Mouse (Mus musculus): ENCODE results near the gene Olfr303. TPM values are rescaled to one million over a fixed set of nuclear protein-coding genes. Genes with fewer than 3 reads are reported as not detected.
"Not testable (repeated sequence)": the region's sequence is repeated elsewhere in the genome, so short reads cannot be mapped to it uniquely, and the experiment has no call there.

Gene Olfr303
- not detected in 2 replicates for polyA plus RNA-seq (2012; rRNA removed)

DNA sequence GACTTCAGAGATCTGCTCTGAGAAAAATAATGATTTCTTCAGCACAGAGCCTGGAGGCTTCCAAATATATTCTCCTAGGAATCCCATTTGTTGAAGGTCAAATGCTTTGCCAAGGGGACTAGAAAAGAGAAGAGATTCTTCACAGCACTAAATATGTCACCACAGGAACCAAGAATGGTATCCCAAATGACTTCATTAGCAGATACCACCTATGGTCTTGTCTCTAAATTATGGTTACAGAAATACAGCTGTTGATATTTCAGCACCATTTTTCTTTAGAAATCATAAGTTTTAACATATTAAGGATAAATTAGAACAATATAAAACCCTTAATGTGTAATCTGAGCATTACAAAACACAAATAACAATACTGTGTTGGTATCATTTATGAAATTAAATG is at the start of gene Olfr303:
TSS of gene Olfr303 (minus strand) at position 101 of the 400 bp plus-strand sequence.
- Histone ChIP-seq H3K4me3 (ENCODE audit: insufficient read depth, low read length) (no peak within 1 kb of the TSS), H3K4me1 (ENCODE audit: control insufficient read depth, insufficient read depth, low read length) (no peaks in the 10 kb centered on the region), H3K27ac (ENCODE audit: insufficient read depth, low read length) (no peak within 1 kb of the TSS)
- TF ChIP-seq POLR2A (IDR thresholded peaks at IDR 0.05; ENCODE audit: extremely low read depth, insufficient read depth, low read length) (no peak), CTCF (IDR thresholded peaks at IDR 0.05; ENCODE audit: extremely low read depth, insufficient read depth, low read length) (no peak)

DNA sequence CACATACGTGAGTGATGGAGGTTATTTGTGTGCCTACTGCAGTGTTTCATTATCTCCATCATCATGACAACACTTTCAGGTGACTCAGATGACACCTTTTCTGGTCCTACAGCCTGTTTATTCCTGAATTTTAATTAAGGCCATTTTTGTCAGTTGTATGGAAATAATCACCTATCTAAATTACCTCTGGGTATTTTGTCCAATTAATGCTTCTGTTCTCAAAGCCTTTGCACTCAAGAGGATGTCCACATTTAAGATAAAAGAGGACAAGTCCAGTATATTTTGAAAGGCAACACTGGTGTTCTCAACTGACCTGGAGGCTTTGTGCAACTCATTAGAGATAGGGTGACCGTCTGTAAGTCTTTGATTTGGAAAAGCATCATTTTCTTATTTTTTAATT is 6.0 kb upstream of the Olfr303 start, which contains the start of gene Olfr301:
TSS of gene Olfr301 (plus strand) at position 301 of the 400 bp plus-strand sequence.
- TF ChIP-seq POLR2A (IDR thresholded peaks at IDR 0.05; ENCODE audit: extremely low read depth, insufficient read depth, low read length) (no peak), CTCF (IDR thresholded peaks at IDR 0.05; ENCODE audit: extremely low read depth, insufficient read depth, low read length) (no peak)
- no peaks in the 10 kb centered on the region for H3K4me1 ChIP-seq (ENCODE audit: control insufficient read depth, insufficient read depth, low read length)
- no peak within 1 kb of the TSS for H3K4me3 ChIP-seq (ENCODE audit: insufficient read depth, low read length)
- H3K27ac ChIP-seq (ENCODE audit: insufficient read depth, low read length): no peak within 1 kb of the TSS

DNA sequence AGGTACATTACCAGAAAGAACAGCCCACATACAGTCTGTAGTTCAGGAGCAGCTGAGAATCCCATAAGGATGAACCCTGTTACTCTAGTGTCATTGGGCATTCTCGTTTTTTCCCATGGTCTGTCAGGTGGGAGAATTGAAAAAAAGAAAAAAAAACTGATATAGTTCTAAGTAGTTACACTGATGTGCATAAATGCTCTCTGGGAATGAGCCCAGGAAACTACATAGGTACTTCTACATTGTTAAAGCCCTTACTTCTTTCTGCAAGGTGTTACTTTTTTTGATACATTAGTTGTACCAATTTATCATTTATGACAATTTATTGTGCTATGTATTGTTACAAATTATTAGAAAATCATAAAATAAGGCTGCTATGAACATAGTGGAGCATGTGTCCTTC is 11.0 kb downstream of the Olfr303 start, which contains the start of gene Olfr304:
TSS of gene Olfr304 (minus strand) at position 101 of the 400 bp plus-strand sequence.
- TF ChIP-seq POLR2A (IDR thresholded peaks at IDR 0.05; ENCODE audit: extremely low read depth, insufficient read depth, low read length) (no peak), CTCF (IDR thresholded peaks at IDR 0.05; ENCODE audit: extremely low read depth, insufficient read depth, low read length) (no peak)
- no peaks in the 10 kb centered on the region for H3K4me1 ChIP-seq (ENCODE audit: control insufficient read depth, insufficient read depth, low read length)
- H3K27ac ChIP-seq (ENCODE audit: insufficient read depth, low read length): no peak within 1 kb of the TSS
- H3K4me3 ChIP-seq (ENCODE audit: insufficient read depth, low read length): no peak within 1 kb of the TSS

DNA sequence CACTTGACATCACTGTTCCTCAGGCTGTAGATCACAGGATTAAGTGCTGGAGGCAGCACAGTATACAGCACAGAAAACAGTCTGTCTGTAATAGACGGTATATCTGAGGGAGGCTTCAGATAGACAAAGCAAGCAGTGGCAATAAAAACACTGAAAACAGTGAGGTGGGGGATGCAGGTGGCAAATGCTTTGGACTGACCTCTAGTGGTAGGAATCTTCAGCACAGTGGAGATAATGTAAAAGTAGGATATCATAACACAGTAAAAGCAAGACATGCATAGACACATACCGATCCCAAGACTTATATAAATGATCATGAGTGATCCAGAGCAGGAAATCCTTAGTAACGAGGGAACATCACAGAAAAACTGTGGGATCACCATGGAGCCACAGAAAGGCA is 11.8 kb downstream of the Olfr303 start:
- Histone ChIP-seq H3K27ac (ENCODE audit: insufficient read depth, low read length) (no peak overlapping the region), H3K4me1 (ENCODE audit: control insufficient read depth, insufficient read depth, low read length) (no peaks in the 10 kb centered on the region), H3K4me3 (ENCODE audit: insufficient read depth, low read length) (no peak overlapping the region)
- no peak for TF ChIP-seq CTCF (IDR thresholded peaks at IDR 0.05; ENCODE audit: extremely low read depth, insufficient read depth, low read length)
- no peak for TF ChIP-seq POLR2A (IDR thresholded peaks at IDR 0.05; ENCODE audit: extremely low read depth, insufficient read depth, low read length)

DNA sequence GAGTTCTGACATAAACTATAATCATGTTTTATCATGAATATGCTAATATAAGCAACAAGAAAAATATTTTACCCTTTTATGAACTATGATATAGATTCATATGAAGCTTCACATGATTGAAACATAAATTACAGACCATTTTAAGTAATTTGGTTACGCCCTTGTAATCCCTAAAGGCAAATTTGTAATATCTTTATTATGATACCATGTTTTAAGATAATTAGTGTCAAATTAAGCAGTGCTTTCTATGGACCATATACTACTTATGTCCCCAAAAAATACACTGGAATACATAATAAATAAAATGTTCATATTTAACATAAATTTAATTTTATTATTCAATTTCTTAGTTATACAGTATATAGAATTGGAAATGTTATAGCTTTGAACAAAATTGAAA is 30.8 kb downstream of the Olfr303 start, which contains the start of gene Olfr305:
TSS of gene Olfr305 (minus strand) at position 101 of the 400 bp plus-strand sequence.
- H3K4me1 ChIP-seq (ENCODE audit: control insufficient read depth, insufficient read depth, low read length): no peaks in the 10 kb centered on the region
- no peak within 1 kb of the TSS for H3K4me3 ChIP-seq (ENCODE audit: insufficient read depth, low read length)
- no peak within 1 kb of the TSS for H3K27ac ChIP-seq (ENCODE audit: insufficient read depth, low read length)
- no peak for TF ChIP-seq CTCF (IDR thresholded peaks at IDR 0.05; ENCODE audit: extremely low read depth, insufficient read depth, low read length)
- no peak for TF ChIP-seq POLR2A (IDR thresholded peaks at IDR 0.05; ENCODE audit: extremely low read depth, insufficient read depth, low read length)

DNA sequence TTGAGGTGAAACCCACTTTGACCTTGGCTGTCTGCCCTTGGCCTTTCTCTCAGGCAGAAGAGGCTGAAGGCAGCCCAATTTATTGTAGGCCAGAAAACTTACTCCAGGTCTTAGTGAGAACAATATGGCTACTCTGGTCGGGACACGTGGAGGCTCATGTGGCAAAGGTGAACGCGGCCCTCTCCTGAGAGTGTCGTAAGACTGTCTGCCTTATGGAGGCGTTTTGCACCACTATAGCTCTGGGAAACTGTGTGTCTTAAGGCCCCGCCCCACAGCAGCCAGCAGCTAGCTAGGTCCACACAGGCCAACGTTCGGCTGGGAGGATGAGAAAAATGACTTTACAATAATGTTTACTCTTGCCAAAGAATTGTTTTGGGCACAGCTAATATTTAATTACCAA is 51.3 kb downstream of the Olfr303 start:
- H3K4me1 ChIP-seq (ENCODE audit: control insufficient read depth, insufficient read depth, low read length); H3K27ac ChIP-seq (ENCODE audit: insufficient read depth, low read length); H3K4me3 ChIP-seq (ENCODE audit: insufficient read depth, low read length): not testable (repeated sequence)

DNA sequence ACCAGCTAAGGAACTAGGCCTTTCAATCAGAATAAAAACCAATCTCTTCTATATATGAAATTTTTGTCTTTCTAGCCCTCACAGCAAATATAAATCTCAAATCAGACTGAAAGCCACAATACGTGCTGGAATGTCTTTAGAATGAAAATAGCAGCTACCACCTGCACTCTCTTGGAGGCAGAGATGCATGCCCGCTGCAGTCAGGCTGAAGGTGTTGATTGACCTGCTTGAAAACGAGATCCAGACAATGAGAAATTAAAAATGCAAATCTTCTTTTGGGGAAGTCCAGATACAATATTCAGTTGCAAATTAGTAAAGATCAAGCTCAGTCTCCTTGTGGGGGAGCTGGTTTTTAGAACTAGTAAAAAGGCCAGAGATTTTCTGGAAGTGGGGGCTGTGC is 53.3 kb downstream of the Olfr303 start:
- Histone ChIP-seq H3K4me1 (ENCODE audit: control insufficient read depth, insufficient read depth, low read length) (no peaks in the 10 kb centered on the region), H3K27ac (ENCODE audit: insufficient read depth, low read length) (no peak overlapping the region), H3K4me3 (ENCODE audit: insufficient read depth, low read length) (no peak overlapping the region)
- TF ChIP-seq POLR2A (IDR thresholded peaks at IDR 0.05; ENCODE audit: extremely low read depth, insufficient read depth, low read length) (no peak), CTCF (IDR thresholded peaks at IDR 0.05; ENCODE audit: extremely low read depth, insufficient read depth, low read length) (no peak)

DNA sequence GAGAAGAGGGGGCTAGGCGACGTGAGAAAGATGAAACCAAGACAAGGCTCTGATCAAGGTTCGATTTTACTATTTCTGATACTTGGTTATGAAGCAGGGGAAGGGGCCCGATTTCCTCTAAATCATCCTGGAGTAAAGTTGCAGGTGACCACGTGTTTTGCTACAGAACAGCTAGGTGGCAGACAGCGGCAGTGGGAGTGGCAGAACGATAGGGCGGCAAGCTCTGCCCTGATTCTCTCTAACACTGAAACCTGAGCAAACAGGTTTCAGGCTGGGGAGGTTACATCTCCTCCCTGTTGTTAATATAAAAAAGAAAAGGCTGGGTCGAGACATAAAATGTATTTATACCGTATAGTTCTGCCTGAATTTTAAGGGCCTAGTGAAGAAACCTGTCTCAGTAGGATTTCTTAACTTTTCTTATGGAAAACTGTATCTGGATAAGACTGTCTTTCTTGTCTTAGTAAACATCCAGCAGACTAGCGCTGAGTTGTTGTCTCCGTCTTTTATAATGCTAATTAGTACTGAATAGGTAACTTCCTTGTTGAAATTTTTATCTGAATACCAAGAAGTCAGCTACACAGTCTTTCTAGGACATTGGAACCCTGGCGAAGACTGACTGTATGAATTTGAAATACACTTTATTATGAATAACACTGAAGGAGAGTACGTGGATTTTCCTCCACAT is 54.6 kb downstream of the Olfr303 start:
- TF ChIP-seq POLR2A (IDR thresholded peaks at IDR 0.05; ENCODE audit: extremely low read depth, insufficient read depth, low read length) (no peak), CTCF (IDR thresholded peaks at IDR 0.05; ENCODE audit: extremely low read depth, insufficient read depth, low read length) (no peak)
- no peaks in the 10 kb centered on the region for H3K4me1 ChIP-seq (ENCODE audit: control insufficient read depth, insufficient read depth, low read length)
- no peak overlapping the region for H3K4me3 ChIP-seq (ENCODE audit: insufficient read depth, low read length)
- H3K27ac ChIP-seq (ENCODE audit: insufficient read depth, low read length): no peak overlapping the region

Other genes starting within 250 kb of the Olfr303 start
- gene Vmn2r75, start 226.0 kb downstream of the Olfr303 start, polyA plus RNA-seq (2012; rRNA removed): not detected in 2 replicates
- gene Vmn2r76, start 151.5 kb downstream of the Olfr303 start, polyA plus RNA-seq (2012; rRNA removed): not detected in 2 replicates
- not detected in 2 replicates for gene Olfr310, start 120.6 kb downstream of the Olfr303 start, polyA plus RNA-seq (2012; rRNA removed)
- gene Olfr309, start 84.1 kb downstream of the Olfr303 start, polyA plus RNA-seq (2012; rRNA removed): not detected in 2 replicates
- gene Olfr308, start 72.2 kb downstream of the Olfr303 start, polyA plus RNA-seq (2012; rRNA removed): not detected in 2 replicates
- gene Olfr307, start 60.2 kb downstream of the Olfr303 start, polyA plus RNA-seq (2012; rRNA removed): not detected in 2 replicates
- not detected in 2 replicates for gene Olfr305, start 30.9 kb downstream of the Olfr303 start, polyA plus RNA-seq (2012; rRNA removed)
- gene Olfr304, start 11.1 kb downstream of the Olfr303 start, polyA plus RNA-seq (2012; rRNA removed): not detected in 2 replicates
- gene Olfr301, start 6.1 kb upstream of the Olfr303 start, polyA plus RNA-seq (2012; rRNA removed): not detected in 2 replicates
- not detected in 2 replicates for gene Olfr299, start 62.1 kb upstream of the Olfr303 start, polyA plus RNA-seq (2012; rRNA removed)
- gene Olfr298, start 94.7 kb upstream of the Olfr303 start, polyA plus RNA-seq (2012; rRNA removed): not detected in 2 replicates
- not detected in 2 replicates for gene Olfr297, start 122.2 kb upstream of the Olfr303 start, polyA plus RNA-seq (2012; rRNA removed)
- gene Olfr295, start 186.1 kb upstream of the Olfr303 start, polyA plus RNA-seq (2012; rRNA removed): not detected in 2 replicates
- gene Olfr294, start 218.9 kb upstream of the Olfr303 start, polyA plus RNA-seq (2012; rRNA removed): not detected in 2 replicates

All from cortical plate, adult 2 months (tissue).